Mouse (Mus musculus): ENCODE measurements around the gene Uqcrfs1. TPM values are rescaled to one million over a fixed set of nuclear protein-coding genes. Genes with fewer than 3 reads are reported as not detected.

The Uqcrfs1 gene
- total and polyA plus RNA-seq, 3 experiments, result 717 to 1,223 (median 1,072) TPM

- H3K27ac ChIP-seq, result no peak overlapping the region
- H3K79me2 ChIP-seq (replicated peaks; ENCODE audit: control insufficient read depth, insufficient read depth, low read length), result no peaks in the 10 kb centered on the region
- no peak overlapping the region for H3K4me3 ChIP-seq
- DNase-seq, result no peak
- no peaks in the 10 kb centered on the region for H3K36me3 ChIP-seq (ENCODE audit: control insufficient read depth, insufficient read depth, low read length)
- TF ChIP-seq CTCF (IDR thresholded peaks at IDR 0.05) (peak; percentile 65), EP300 (IDR thresholded peaks at IDR 0.05; ENCODE audit: insufficient read depth, low read depth, low read length) (no peak), POLR2A (IDR thresholded peaks at IDR 0.05; ENCODE audit: insufficient read depth, low read depth, low read length) (no peak)
- no peak overlapping the region for H3K9ac ChIP-seq (ENCODE audit: low read depth, low read length)
- no peaks in the 10 kb centered on the region for H3K4me1 ChIP-seq (ENCODE audit: control insufficient read depth, insufficient read depth, low read length)
- intact Hi-C loops (cut with DNase I), result no loop called here
- 19% methylated on average over 5 of the region's 5 CpGs for WGBS
- no peaks in the 10 kb centered on the region for H3K27me3 ChIP-seq (ENCODE audit: control insufficient read depth, insufficient read depth, low read length)
These were observed 8.0 kb upstream of the Uqcrfs1 start for GRCm38 (mm10) chr13:30553051-30553587.

GRCm38 (mm10) chr13:30549339-30549738, 4.2 kb upstream of the Uqcrfs1 start:
- H3K27me3 ChIP-seq (ENCODE audit: control insufficient read depth, insufficient read depth, low read length), result no peaks in the 10 kb centered on the region
- 54% methylated on average over 5 of the region's 5 CpGs for WGBS
- intact Hi-C loops (cut with DNase I), result loop anchor here (5.0 kb wide), 4 partner anchors 108 to 438 kb away; partner anchors contain the start of genes Dusp22, Exoc2 and Gm5447
- H3K4me1 ChIP-seq (ENCODE audit: control insufficient read depth, insufficient read depth, low read length), result peaks cover under 1% of the 10 kb centered on the region; the same call in 1 of the 2 replicates
- no peak for DNase-seq
- TF ChIP-seq EP300 (IDR thresholded peaks at IDR 0.05; ENCODE audit: insufficient read depth, low read depth, low read length) (no peak), CTCF (IDR thresholded peaks at IDR 0.05) (no peak), POLR2A (IDR thresholded peaks at IDR 0.05; ENCODE audit: insufficient read depth, low read depth, low read length) (no peak)
- no peak overlapping the region for H3K9ac ChIP-seq (ENCODE audit: low read depth, low read length)
- H3K4me3 ChIP-seq, result no peak overlapping the region
- H3K36me3 ChIP-seq (ENCODE audit: control insufficient read depth, insufficient read depth, low read length), result no peaks in the 10 kb centered on the region
- peaks cover 5% of the 10 kb centered on the region for H3K79me2 ChIP-seq (replicated peaks; ENCODE audit: control insufficient read depth, insufficient read depth, low read length)
- no peak overlapping the region for H3K27ac ChIP-seq

GRCm38 (mm10) chr13:30548835-30549234, 3.7 kb upstream of the Uqcrfs1 start:
- no peaks in the 10 kb centered on the region for H3K27me3 ChIP-seq (ENCODE audit: control insufficient read depth, insufficient read depth, low read length)
- peaks cover 1% of the 10 kb centered on the region; the same call in 1 of the 2 replicates for H3K36me3 ChIP-seq (ENCODE audit: control insufficient read depth, insufficient read depth, low read length)
- TF ChIP-seq EP300 (IDR thresholded peaks at IDR 0.05; ENCODE audit: insufficient read depth, low read depth, low read length) (no peak), POLR2A (IDR thresholded peaks at IDR 0.05; ENCODE audit: insufficient read depth, low read depth, low read length) (no peak), CTCF (IDR thresholded peaks at IDR 0.05) (no peak)
- DNase-seq, result peak; percentile 74
- no peak overlapping the region for H3K9ac ChIP-seq (ENCODE audit: low read depth, low read length)
- intact Hi-C loops (cut with DNase I), result loop anchor here (5.0 kb wide), 4 partner anchors 108 to 438 kb away; partner anchors contain the start of genes Dusp22, Exoc2 and Gm5447
- H3K4me3 ChIP-seq, result no peak overlapping the region
- H3K4me1 ChIP-seq (ENCODE audit: control insufficient read depth, insufficient read depth, low read length), result peaks cover 1% of the 10 kb centered on the region; the same call in 1 of the 2 replicates
- no peak overlapping the region for H3K27ac ChIP-seq
- H3K79me2 ChIP-seq (replicated peaks; ENCODE audit: control insufficient read depth, insufficient read depth, low read length), result peaks cover 5% of the 10 kb centered on the region
- 8% methylated on average over 2 of the region's 2 CpGs for WGBS

DNA sequence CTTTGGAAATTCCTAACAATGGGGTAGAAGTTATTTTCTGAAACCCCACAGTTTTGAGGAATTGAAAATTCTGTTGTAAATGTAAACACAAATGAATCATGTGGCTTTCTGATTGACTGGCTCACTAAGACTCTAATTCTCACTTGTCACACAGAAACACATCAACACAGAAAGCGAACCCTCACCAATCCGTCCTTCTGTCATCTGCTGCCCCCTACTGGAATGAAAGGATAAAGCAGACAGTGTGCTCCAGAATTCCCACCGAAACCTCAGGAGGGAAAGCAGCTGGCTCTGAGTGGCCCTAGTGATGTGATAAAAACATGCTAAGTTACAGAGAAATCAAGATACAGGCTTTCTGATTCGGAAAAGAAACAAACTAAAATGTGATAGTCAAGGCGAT, 14.4 kb downstream of the Uqcrfs1 start:
- no peaks in the 10 kb centered on the region; the same call in 1 of the 2 replicates for H3K4me1 ChIP-seq (ENCODE audit: control insufficient read depth, insufficient read depth, low read length)
- H3K9ac ChIP-seq (ENCODE audit: low read depth, low read length), result no peak overlapping the region
- intact Hi-C loops (cut with DNase I), result loop anchor here (1.0 to 5.0 kb wide), 3 partner anchors 28 to 438 kb away; no protein-coding TSS in a partner anchor
- no peaks in the 10 kb centered on the region for H3K27me3 ChIP-seq (ENCODE audit: control insufficient read depth, insufficient read depth, low read length)
- WGBS, result 8% methylated on average over 5 of the region's 5 CpGs
- TF ChIP-seq EP300 (IDR thresholded peaks at IDR 0.05; ENCODE audit: insufficient read depth, low read depth, low read length) (0 out of 2 replicates have a peak, but pooled peaks have one; percentile 48), POLR2A (IDR thresholded peaks at IDR 0.05; ENCODE audit: insufficient read depth, low read depth, low read length) (no peak), CTCF (IDR thresholded peaks at IDR 0.05) (peak; percentile 93; the same call in 1 of the 2 replicates)
- no peaks in the 10 kb centered on the region; the same call in 1 of the 2 replicates for H3K79me2 ChIP-seq (replicated peaks; ENCODE audit: control insufficient read depth, insufficient read depth, low read length)
- H3K27ac ChIP-seq, result no peak overlapping the region
- no peak overlapping the region for H3K4me3 ChIP-seq
- H3K36me3 ChIP-seq (ENCODE audit: control insufficient read depth, insufficient read depth, low read length), result peaks cover 2% of the 10 kb centered on the region; the same call in 1 of the 2 replicates
- peak; percentile 40 to 41 for DNase-seq

GRCm38 (mm10) chr13:30524961-30525360, 20.2 kb downstream of the Uqcrfs1 start:
- 47% methylated on average over 8 of the region's 8 CpGs for WGBS

DNA sequence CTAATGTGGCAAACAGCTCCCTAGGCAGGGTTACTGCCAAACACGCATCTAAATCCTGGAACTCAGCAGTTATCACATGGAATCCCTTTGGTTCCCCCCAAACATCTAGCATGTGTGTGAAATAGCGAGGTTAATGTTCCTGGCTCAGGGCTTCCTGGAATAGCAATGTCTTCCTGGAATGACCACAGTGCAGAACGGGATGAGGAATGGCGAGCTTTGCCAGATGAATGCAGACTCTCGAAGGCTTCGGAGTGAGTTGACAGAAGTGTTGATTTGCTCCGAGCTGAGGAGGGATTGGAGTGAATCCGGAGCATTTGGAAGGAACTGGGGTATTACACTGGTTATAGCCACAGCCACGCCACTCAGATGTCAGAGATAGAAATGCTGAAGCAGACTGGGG, 21.2 kb downstream of the Uqcrfs1 start:
- H3K4me1 ChIP-seq (ENCODE audit: control insufficient read depth, insufficient read depth, low read length), result peaks cover 3% of the 10 kb centered on the region
- H3K9ac ChIP-seq (ENCODE audit: low read depth, low read length), result no peak overlapping the region
- intact Hi-C loops (cut with DNase I), result no loop called here
- H3K27me3 ChIP-seq (ENCODE audit: control insufficient read depth, insufficient read depth, low read length), result no peaks in the 10 kb centered on the region
- H3K36me3 ChIP-seq (ENCODE audit: control insufficient read depth, insufficient read depth, low read length), result peaks cover 2% of the 10 kb centered on the region
- 46% methylated on average over 9 of the region's 9 CpGs for WGBS
- no peak overlapping the region for H3K4me3 ChIP-seq
- peak in 1 of 2 experiments; percentile 49 for DNase-seq
- TF ChIP-seq POLR2A (IDR thresholded peaks at IDR 0.05; ENCODE audit: insufficient read depth, low read depth, low read length) (no peak), CTCF (IDR thresholded peaks at IDR 0.05) (no peak)
- H3K27ac ChIP-seq, result no peak overlapping the region
- H3K79me2 ChIP-seq (replicated peaks; ENCODE audit: control insufficient read depth, insufficient read depth, low read length), result no peaks in the 10 kb centered on the region

More at GRCm38 (mm10) chr13:30524961-30525360, 20.2 kb downstream of the Uqcrfs1 start:
- peaks cover 3% of the 10 kb centered on the region for H3K4me1 ChIP-seq (ENCODE audit: control insufficient read depth, insufficient read depth, low read length)
- peak; percentile 57 to 74 for DNase-seq
- H3K36me3 ChIP-seq (ENCODE audit: control insufficient read depth, insufficient read depth, low read length), result peaks cover 2% of the 10 kb centered on the region
- H3K27me3 ChIP-seq (ENCODE audit: control insufficient read depth, insufficient read depth, low read length), result no peaks in the 10 kb centered on the region
- H3K4me3 ChIP-seq, result no peak overlapping the region
- no peaks in the 10 kb centered on the region for H3K79me2 ChIP-seq (replicated peaks; ENCODE audit: control insufficient read depth, insufficient read depth, low read length)
- no peak overlapping the region for H3K9ac ChIP-seq (ENCODE audit: low read depth, low read length)
- no peak for TF ChIP-seq POLR2A (IDR thresholded peaks at IDR 0.05; ENCODE audit: insufficient read depth, low read depth, low read length)
- TF ChIP-seq EP300 (IDR thresholded peaks at IDR 0.05; ENCODE audit: insufficient read depth, low read depth, low read length), result no peak
- TF ChIP-seq CTCF (IDR thresholded peaks at IDR 0.05), result no peak
- no peak overlapping the region for H3K27ac ChIP-seq
- intact Hi-C loops (cut with DNase I), result no loop called here
